Mouse (Mus musculus): ENCODE measurements around the gene Vstm2b.

Gene Vstm2b

GRCm38 (mm10) chr7:40898096-40898710 is at the start of gene Vstm2b:
TSS of gene Vstm2b (plus strand) at chr7:40898328.
- in situ Hi-C loops (cut with MboI): no loop called here

GRCm38 (mm10) chr7:40856088-40856625 is 42.0 kb upstream of the Vstm2b start:
- in situ Hi-C loops (cut with MboI): no loop called here

DNA sequence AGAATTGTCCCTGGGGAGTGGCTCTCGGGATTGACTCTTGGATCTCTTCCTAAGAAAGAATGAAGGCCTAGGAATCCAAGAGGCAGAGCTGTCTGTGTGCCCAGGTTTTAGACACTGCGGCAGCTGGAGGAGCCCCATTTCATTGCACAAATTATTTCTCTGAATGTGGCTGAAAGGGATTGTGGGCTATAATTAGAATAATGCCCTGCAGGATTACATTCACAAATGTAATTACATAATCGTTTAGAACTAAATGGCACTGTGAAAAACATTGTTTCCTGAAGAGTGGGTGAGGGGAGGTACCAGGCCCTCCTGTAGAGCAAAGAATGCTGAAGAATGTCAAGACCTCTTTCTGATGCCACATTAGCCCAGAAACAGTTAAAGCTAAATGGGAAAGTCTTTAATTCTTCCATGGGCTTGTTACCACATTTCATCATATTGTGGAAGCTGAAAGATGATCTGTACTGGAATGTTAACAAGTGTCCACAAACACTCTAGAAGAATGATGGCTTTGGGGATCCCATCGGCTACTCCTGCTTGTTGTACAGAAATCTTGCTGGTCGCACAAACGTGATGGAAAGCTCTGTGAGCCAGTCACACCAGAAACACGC is 24.6 kb upstream of the Vstm2b start:
- in situ Hi-C loops (cut with MboI): no loop called here

DNA sequence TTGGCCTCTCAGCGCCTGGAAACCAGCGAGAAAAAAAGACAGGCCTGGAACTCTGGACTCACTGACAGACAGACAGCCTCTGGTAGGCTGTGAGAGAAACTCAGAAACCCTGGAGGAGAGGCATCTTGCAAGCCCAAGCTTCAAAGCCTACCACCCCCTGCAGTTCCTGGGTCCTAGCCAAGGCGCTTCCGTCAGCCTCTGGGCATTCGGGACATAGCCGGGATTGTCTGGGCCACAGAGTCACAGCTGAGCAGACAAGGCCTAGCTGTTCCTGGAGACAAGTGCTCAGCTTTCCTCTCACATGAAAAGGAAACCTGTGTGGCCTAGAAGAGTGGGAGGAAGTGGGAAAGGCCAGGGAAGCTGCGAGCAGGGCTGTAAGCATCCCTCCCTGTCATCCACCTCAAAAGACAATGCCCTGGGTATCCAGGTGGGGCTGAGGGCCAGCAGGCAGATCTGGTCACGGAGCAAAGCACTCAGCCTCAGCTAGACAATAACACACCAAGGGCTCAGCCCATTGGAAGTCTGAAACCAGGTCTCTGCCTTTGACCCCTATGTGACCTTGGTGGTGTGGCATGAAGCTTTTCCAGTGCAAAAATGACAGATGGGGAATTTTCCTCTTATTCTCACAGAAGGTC is 13.2 kb upstream of the Vstm2b start:
- in situ Hi-C loops (cut with MboI): no loop called here

DNA sequence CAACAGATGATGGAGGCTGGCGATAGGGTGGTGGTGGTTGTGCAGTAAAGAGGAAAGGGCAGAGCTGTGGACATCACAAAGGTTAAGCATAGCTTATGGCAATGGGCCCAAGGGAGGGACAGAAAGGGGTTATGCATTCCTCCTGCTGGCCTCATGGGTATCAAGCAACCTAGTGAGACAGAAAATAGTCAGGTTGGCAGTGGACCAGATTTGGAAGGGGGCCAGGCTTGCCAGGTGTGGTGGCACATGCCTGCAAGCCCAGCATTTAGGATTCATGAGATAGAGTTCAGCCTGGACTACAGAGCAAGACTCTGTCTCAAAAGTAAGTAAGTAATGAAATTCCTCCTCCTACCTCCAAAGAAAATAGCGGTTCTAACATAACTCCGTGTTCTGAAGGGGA is 9.8 kb upstream of the Vstm2b start:
- in situ Hi-C loops (cut with MboI): no loop called here

DNA sequence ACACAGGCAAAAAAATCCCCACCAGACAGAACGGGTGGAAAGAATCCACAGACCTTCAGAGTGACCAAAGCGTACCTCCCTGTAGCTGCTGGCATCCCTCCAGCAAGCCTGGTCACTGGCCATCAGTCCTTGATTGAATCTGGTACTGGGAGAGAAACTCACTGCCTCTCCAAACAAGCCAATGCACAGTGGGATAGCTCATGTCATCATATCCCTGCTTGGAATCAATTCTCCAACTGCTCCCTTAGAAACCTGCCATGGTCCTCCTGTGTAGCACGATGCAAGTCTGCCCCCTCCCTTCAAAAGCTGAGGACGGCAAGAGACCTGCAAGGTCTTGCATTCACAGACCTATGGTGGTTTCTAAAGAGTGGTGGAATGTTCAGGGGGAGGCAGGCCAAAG is 1.2 kb upstream of the Vstm2b start:
- in situ Hi-C loops (cut with MboI): no loop called here

DNA sequence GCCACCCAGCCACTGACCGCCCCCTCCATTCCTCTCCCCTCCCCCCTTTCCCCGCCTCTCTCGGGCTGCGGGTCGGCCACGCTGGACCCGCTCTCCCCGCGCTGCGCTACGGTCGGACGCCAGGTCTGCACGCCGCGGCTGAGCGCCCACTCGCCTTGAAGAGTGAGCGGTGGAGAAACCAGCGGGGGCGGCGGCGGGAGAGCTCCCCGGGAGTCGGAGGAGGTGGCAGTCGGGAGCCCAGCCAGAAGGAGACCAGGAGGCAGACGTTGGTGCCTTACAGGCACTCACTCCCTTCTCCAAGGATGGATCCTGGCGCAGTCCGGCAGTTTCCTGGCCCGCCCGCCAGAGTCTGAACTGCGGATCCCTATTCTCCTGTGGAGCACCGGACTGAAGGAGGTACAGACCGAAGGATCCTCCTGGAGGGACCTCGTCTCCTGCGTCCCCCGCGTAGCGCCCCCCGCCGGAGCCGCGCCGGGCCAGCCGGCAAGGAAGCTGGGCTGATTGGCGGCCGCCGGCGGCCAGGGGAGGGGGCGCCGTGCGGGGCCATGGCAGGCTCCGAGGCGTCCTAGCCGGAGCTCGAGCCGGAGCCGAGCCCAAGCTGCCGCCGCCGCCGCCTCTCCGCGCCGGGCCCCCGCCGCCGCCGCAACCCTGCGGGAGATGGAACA is 715 bp downstream of the Vstm2b start:
- in situ Hi-C loops (cut with MboI): no loop called here

GRCm38 (mm10) chr7:40899376-40900265 is 1.5 kb downstream of the Vstm2b start:
- in situ Hi-C loops (cut with MboI): no loop called here

DNA sequence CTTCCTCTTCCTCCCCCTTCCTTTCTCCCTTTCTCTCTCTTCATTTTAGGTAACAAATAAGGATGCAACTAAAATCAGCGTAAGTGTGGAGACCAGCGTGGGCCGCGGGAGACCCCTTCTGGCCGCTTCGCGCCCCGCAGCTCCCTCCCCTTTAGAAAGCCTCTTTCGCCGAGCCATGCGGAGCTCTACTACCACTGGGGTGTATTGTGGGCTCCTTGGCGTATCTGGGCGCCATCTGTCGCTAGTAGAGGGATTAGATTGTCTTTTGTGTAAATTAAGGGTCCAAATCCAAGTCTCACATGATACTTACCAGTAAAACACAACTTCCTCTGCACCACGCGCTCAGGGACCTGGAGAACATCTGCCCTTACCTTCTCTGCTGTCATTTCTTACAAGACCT is 3.1 kb downstream of the Vstm2b start:
- in situ Hi-C loops (cut with MboI): no loop called here

DNA sequence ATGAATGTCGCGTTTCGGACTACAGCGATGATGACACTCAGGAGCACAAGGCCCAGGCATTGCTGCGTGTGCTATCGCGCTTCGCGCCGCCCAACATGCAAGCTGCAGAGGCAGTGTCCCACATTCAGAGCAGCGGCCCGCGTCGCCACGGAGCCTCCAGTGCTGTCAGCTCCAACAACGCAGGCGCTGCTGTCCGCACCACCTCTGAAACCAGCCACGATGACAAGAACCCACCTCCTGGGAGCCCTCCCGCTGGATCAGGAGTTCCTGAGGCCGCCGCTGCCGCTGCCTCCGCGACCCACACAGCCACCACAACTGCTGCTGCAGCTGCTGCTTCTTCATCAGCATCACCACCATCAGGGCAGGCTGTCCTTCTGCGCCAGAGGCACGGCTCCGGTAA is 4.4 kb downstream of the Vstm2b start:
- in situ Hi-C loops (cut with MboI): no loop called here

GRCm38 (mm10) chr7:40906484-40906883 is 8.4 kb downstream of the Vstm2b start:
- in situ Hi-C loops (cut with MboI): no loop called here

GRCm38 (mm10) chr7:40916761-40917160 is 18.6 kb downstream of the Vstm2b start:
- in situ Hi-C loops (cut with MboI): no loop called here

GRCm38 (mm10) chr7:40920118-40920517 is 22.0 kb downstream of the Vstm2b start:
- in situ Hi-C loops (cut with MboI): no loop called here

DNA sequence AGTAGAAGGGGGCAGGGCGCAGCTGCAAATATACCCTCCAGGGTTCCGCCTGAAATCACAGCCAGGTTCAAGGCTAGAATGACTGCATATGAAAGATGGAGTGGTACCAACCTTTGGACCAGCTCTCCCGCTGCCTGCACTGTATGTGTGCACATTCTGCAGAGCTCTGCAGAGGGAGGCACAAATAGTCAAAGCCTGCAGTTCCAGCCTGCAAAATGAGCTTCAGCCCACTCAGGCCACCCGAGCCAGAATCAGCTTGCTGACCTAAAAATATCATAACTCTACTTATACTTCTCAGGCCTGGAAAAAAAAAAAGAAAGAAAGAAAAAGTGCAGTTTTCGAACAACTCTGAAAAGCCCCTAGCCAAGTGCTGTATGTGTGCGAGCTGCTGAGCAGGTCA is 23.2 kb downstream of the Vstm2b start:
- in situ Hi-C loops (cut with MboI): no loop called here

- in situ Hi-C loops (cut with MboI): no loop called here
These were observed 24.7 kb downstream of the Vstm2b start for GRCm38 (mm10) chr7:40922871-40923270.

DNA sequence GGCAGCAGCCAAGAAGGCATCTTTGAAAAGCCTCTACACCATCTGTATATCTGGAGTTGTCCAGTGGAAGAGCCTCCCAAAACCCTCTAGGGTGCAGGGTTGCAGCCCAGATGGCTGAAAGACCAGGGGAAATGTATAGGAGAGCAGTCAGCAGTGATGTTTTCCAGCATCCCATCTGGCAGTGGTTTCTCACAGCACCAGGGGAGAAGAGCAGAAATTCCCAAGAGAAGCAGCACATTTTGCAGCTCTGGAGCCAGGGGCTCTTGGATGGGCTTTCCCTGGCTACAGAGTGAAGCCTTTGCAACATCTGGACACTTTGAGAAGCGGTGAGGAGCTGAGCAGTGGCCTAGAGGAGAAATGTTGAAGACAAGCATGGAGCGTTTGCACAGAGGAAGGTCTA is 30.3 kb downstream of the Vstm2b start:
- in situ Hi-C loops (cut with MboI): no loop called here

DNA sequence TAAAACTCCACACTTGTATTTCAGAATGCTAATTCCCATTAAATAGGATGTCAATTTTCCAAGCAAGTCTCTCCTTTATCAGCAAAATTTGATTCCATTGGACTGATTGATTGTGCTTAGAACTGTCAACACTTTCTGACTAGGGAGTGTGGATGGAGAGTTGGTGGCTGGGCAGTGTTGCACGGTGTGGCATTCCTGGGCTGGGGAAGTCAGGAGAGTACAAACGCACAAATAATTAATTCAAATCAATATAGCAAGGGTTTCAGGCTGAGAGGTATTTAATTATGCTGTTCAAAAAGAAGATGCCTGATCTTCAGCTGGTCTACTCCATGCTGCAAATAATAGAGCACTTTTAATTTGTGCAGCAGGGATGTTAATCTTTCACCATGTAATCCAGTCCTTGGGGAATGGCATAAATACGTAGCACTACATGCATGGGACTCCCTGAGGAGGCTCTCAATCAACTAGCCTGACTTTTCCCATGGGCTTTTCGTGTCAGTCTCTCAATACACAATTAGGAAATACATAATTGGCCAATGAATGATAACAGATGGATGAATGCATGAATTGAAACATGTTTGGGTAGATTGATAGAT is 38.6 kb downstream of the Vstm2b start:
- in situ Hi-C loops (cut with MboI): no loop called here

- in situ Hi-C loops (cut with MboI): no loop called here
These were observed 41.2 kb downstream of the Vstm2b start for GRCm38 (mm10) chr7:40939371-40939770.

- in situ Hi-C loops (cut with MboI): no loop called here
These were observed 44.3 kb downstream of the Vstm2b start for GRCm38 (mm10) chr7:40942233-40942935.
